Mouse (Mus musculus) intestine, embryonic 14.5 days (tissue): ENCODE measurements at regions not wholly inside any gene's neighbourhood (a gene's known extent, or its start where the extent isn't known, plus 50 kb on each side); places are given as distances from the start of the nearest gene placed in this dataset.

Experiments
- ATAC-seq: fragments of 200-750 bp; cut with Nextera tagmentation; replicated peaks from 2 replicates; pipeline ENCODE4 v1.8.0; 2017; ENCODE audit warnings: low read depth, moderate number of reproducible peaks, moderate TSS enrichment, moderate library complexity; ENCODE audit not compliant: low FRiP score, low TSS enrichment
- DNase-seq: peaks from one replicate; pipeline ENCODE4 v3.0.0-alpha.2; 2018; ENCODE audit warnings: low spot score
- H3K27ac ChIP-seq: fragments of 300-500 bp; sonication (generic); 2 replicates; pipeline ENCODE4 v1.5.1; 2014; ENCODE audit warnings: low read depth, mild to moderate bottlenecking, control low read depth
- H3K27me3 ChIP-seq: fragments of 300-500 bp; sonication (generic); replicated peaks from 2 replicates; pipeline ENCODE4 v1.6.1; 2014; ENCODE audit warnings: low read length, control low read depth; ENCODE audit not compliant: control insufficient read depth, insufficient read depth
- H3K36me3 ChIP-seq: fragments of 300-500 bp; sonication (generic); 2 replicates; pipeline ENCODE4 v1.6.1; 2014; ENCODE audit warnings: low read length, control low read depth; ENCODE audit not compliant: control insufficient read depth, insufficient read depth
- H3K4me1 ChIP-seq: fragments of 300-500 bp; sonication (generic); replicated peaks from 2 replicates; pipeline ENCODE4 v1.6.1; 2014; ENCODE audit warnings: low read length, control low read depth, mixed read lengths; ENCODE audit not compliant: control insufficient read depth, insufficient read depth
- H3K4me2 ChIP-seq: fragments of 300-500 bp; sonication (generic); 2 replicates; pipeline ENCODE4 v1.6.1; 2014; ENCODE audit warnings: low read length
- H3K4me3 ChIP-seq: fragments of 300-500 bp; sonication (generic); 2 replicates; pipeline ENCODE4 v1.5.1; 2014; ENCODE audit warnings: low read depth, low read length, control low read depth, mixed read lengths
- H3K9ac ChIP-seq: fragments of 300-500 bp; sonication (generic); 2 replicates; pipeline ENCODE4 v1.6.1; 2014; ENCODE audit warnings: mild to moderate bottlenecking, low read length
- H3K9me3 ChIP-seq: fragments of 300-500 bp; sonication (generic); 2 replicates; pipeline ENCODE4 v1.6.1; 2016; ENCODE audit warnings: low read length, control low read depth; ENCODE audit not compliant: control insufficient read depth
- WGBS: fragments of 180-500 bp; shearing (Covaris S2); extraction: QIAGEN DNeasy Blood & Tissue Kit; methylation state at CpG from one replicate; pipeline ENCODE4 v1.1.7; 2014; 5-methylcytosine and 5-hydroxymethylcytosine counted together

GRCm38 (mm10) chr13:60424267-60424666 is 177.5 kb upstream of the Dapk1 start:
- Histone ChIP-seq H3K9ac (no peak overlapping the region), H3K27ac (no peak overlapping the region), H3K36me3 (no peaks in the 10 kb centered on the region), H3K4me3 (no peak overlapping the region), H3K27me3 (no peaks in the 10 kb centered on the region), H3K4me1 (peaks cover 16% of the 10 kb centered on the region; the same call in 1 of the 2 replicates), H3K9me3 (no peaks in the 10 kb centered on the region), H3K4me2 (no peak overlapping the region)
- no peak for DNase-seq
- WGBS, result 65% methylated on average over 6 of the region's 6 CpGs
- ATAC-seq, result no peak

- peaks cover 16% of the 10 kb centered on the region; the same call in 1 of the 2 replicates for H3K4me1 ChIP-seq
- H3K36me3 ChIP-seq, result no peaks in the 10 kb centered on the region
- ATAC-seq (no peak), DNase-seq (no peak)
- H3K9me3 ChIP-seq, result no peaks in the 10 kb centered on the region
- H3K9ac ChIP-seq, result no peak overlapping the region
- H3K27me3 ChIP-seq, result no peaks in the 10 kb centered on the region
- H3K27ac ChIP-seq, result no peak overlapping the region
- WGBS, result 63% methylated on average over 11 of the region's 11 CpGs
- no peak overlapping the region for H3K4me2 ChIP-seq
- no peak overlapping the region for H3K4me3 ChIP-seq
Measured at GRCm38 (mm10) chr13:60425140-60425539, 176.6 kb upstream of the Dapk1 start.

GRCm38 (mm10) chr13:60425556-60425955 is 176.2 kb upstream of the Dapk1 start:
- H3K4me2 ChIP-seq, result no peak overlapping the region
- no peaks in the 10 kb centered on the region for H3K27me3 ChIP-seq
- H3K9ac ChIP-seq, result no peak overlapping the region
- no peaks in the 10 kb centered on the region for H3K9me3 ChIP-seq
- no peak overlapping the region for H3K27ac ChIP-seq
- ATAC-seq (no peak), DNase-seq (no peak)
- no peaks in the 10 kb centered on the region for H3K36me3 ChIP-seq
- WGBS, result 82% methylated on average over 6 of the region's 6 CpGs
- no peak overlapping the region for H3K4me3 ChIP-seq
- H3K4me1 ChIP-seq, result peaks cover 13% of the 10 kb centered on the region; the same call in 1 of the 2 replicates

- DNase-seq, result no peak
- Histone ChIP-seq H3K4me1 (peaks cover 8% of the 10 kb centered on the region; the same call in 1 of the 2 replicates), H3K9ac (no peak overlapping the region), H3K4me3 (no peak overlapping the region), H3K4me2 (no peak overlapping the region), H3K27me3 (no peaks in the 10 kb centered on the region), H3K9me3 (no peaks in the 10 kb centered on the region), H3K27ac (no peak overlapping the region), H3K36me3 (no peaks in the 10 kb centered on the region)
- ATAC-seq, result no peak
- WGBS, result 87% methylated on average over 12 of the region's 12 CpGs
Measured at GRCm38 (mm10) chr13:60426192-60426840, 175.4 kb upstream of the Dapk1 start.

GRCm38 (mm10) chr13:60427077-60427476 is 174.7 kb upstream of the Dapk1 start:
- WGBS, result 59% methylated on average over 7 of the region's 7 CpGs

GRCm38 (mm10) chr13:60427755-60428385 is 173.9 kb upstream of the Dapk1 start:
- Histone ChIP-seq H3K4me1 (peaks cover 8% of the 10 kb centered on the region; the same call in 1 of the 2 replicates), H3K4me2 (peak overlapping the region; percentile 11; the same call in 1 of the 2 replicates), H3K27me3 (no peaks in the 10 kb centered on the region), H3K27ac (no peak overlapping the region), H3K36me3 (no peaks in the 10 kb centered on the region), H3K4me3 (no peak overlapping the region), H3K9me3 (no peaks in the 10 kb centered on the region), H3K9ac (no peak overlapping the region)
- 32% methylated on average over 12 of the region's 12 CpGs for WGBS
- no peak for ATAC-seq
- DNase-seq, result no peak

More at GRCm38 (mm10) chr13:60427077-60427476, 174.7 kb upstream of the Dapk1 start:
- Histone ChIP-seq H3K9ac (no peak overlapping the region), H3K9me3 (no peaks in the 10 kb centered on the region), H3K27me3 (no peaks in the 10 kb centered on the region), H3K4me2 (no peak overlapping the region), H3K4me1 (peaks cover 8% of the 10 kb centered on the region; the same call in 1 of the 2 replicates), H3K36me3 (no peaks in the 10 kb centered on the region), H3K27ac (no peak overlapping the region), H3K4me3 (no peak overlapping the region)
- ATAC-seq (peak; percentile 50; the same call in 1 of the 2 replicates), DNase-seq (no peak)

- 73% methylated on average over 3 of the region's 3 CpGs for WGBS
- H3K27ac ChIP-seq, result no peak overlapping the region
- H3K4me1 ChIP-seq, result peaks cover 8% of the 10 kb centered on the region; the same call in 1 of the 2 replicates
- H3K9me3 ChIP-seq, result no peaks in the 10 kb centered on the region
- H3K4me3 ChIP-seq, result no peak overlapping the region
- no peak overlapping the region for H3K4me2 ChIP-seq
- no peak for DNase-seq
- H3K36me3 ChIP-seq, result no peaks in the 10 kb centered on the region
- no peak overlapping the region for H3K9ac ChIP-seq
- no peak for ATAC-seq
- H3K27me3 ChIP-seq, result no peaks in the 10 kb centered on the region
Measured at GRCm38 (mm10) chr13:60429148-60429547, 172.6 kb upstream of the Dapk1 start.

GRCm38 (mm10) chr13:60431412-60431811 is 170.3 kb upstream of the Dapk1 start:
- no peak overlapping the region for H3K27ac ChIP-seq
- H3K9ac ChIP-seq, result no peak overlapping the region
- no peak overlapping the region for H3K4me2 ChIP-seq
- DNase-seq (no peak), ATAC-seq (no peak)
- WGBS, result 76% methylated on average over 8 of the region's 8 CpGs
- H3K9me3 ChIP-seq, result no peaks in the 10 kb centered on the region
- H3K36me3 ChIP-seq, result no peaks in the 10 kb centered on the region
- no peaks in the 10 kb centered on the region for H3K27me3 ChIP-seq
- H3K4me1 ChIP-seq, result peaks cover 12% of the 10 kb centered on the region; the same call in 1 of the 2 replicates
- H3K4me3 ChIP-seq, result no peak overlapping the region
